22 mouse cellular contexts compared by ENCODE assay signal in genomic region chr1:160618201-160618600, GRCm38 (mm10).
DNase-seq lines count a peak whose midpoint lies in the region; ATAC-seq and TF ChIP-seq lines count a peak whose summit lies in the region.
"Had no signal": no experiment of that assay in that cellular context is flagged by ENCODE, and none has a peak within 500 bp of the region (broad histone marks: within the 10 kb centered on the region; RNA-seq: fewer than 3 reads in every experiment).

No protein-coding gene starts in this region.

- no peak for DNase-seq in limb, embryonic 11.5 days (ENCODE audit: low spot score)
- DNase-seq in limb, embryonic 10.5 days (ENCODE audit: low spot score), result no peak
- peak; percentile 7 for DNase-seq in fibroblast of lung, adult 2 months (ENCODE audit: low read depth)
- DNase-seq in limb, embryonic 14.5 days (ENCODE audit: low spot score), result peak; percentile 31
- no peak for DNase-seq in T-cell, adult 2 months (ENCODE audit: low spot score)
- DNase-seq in testis, postnatal 10 days (ENCODE audit: low spot score), result no peak
- DNase-seq: cerebellum, adult 2 months; cerebellum, postnatal 36 days; forebrain, postnatal 0 days; heart, postnatal 14 days; lung, adult 18-20 months; right cerebral cortex, adult 18-20 months; thymus, postnatal 36 days had no signal

- TF ChIP-seq POLR2A in limb, embryonic 14.5 days (IDR thresholded peaks at IDR 0.05; ENCODE audit: borderline replicate concordance, extremely low read depth, insufficient read depth, insufficient read length), result no peak

- no peak overlapping the region for H3K27ac ChIP-seq in limb, embryonic 11.5 days (replicated peaks; ENCODE audit: low read depth, low read length)
- no peak overlapping the region for H3K27ac ChIP-seq in limb, embryonic 10.5 days
- no peak overlapping the region for H3K27ac ChIP-seq in limb, embryonic 14.5 days (replicated peaks; ENCODE audit: low read depth, low read length)
- H3K27ac ChIP-seq: embryonic facial prominence, embryonic 13.5 days; forebrain, embryonic 10.5 days; hindbrain, embryonic 14.5 days; midbrain, embryonic 12.5 days; neural tube, embryonic 12.5 days had no signal

- H3K4me3 ChIP-seq in limb, embryonic 11.5 days (ENCODE audit: low read depth, low read length), result no peak overlapping the region
- H3K4me3 ChIP-seq in limb, embryonic 10.5 days, result no peak overlapping the region
- no peak overlapping the region for H3K4me3 ChIP-seq in limb, embryonic 14.5 days (replicated peaks; ENCODE audit: low read length)
- H3K4me3 ChIP-seq: embryonic facial prominence, embryonic 13.5 days; forebrain, embryonic 10.5 days; heart, embryonic 12.5 days; midbrain, embryonic 12.5 days; neural tube, embryonic 12.5 days had no signal

- H3K4me2 ChIP-seq in limb, embryonic 11.5 days (ENCODE audit: low read depth, severe bottlenecking), result no peak overlapping the region
- no peak overlapping the region for H3K4me2 ChIP-seq in limb, embryonic 14.5 days (replicated peaks; ENCODE audit: low read depth, low read length, severe bottlenecking)
- H3K4me2 ChIP-seq: embryonic facial prominence, embryonic 13.5 days; heart, embryonic 12.5 days; hindbrain, embryonic 14.5 days; liver, embryonic 11.5 days; midbrain, embryonic 12.5 days; neural tube, embryonic 12.5 days had no signal

- no peaks in the 10 kb centered on the region for H3K9me3 ChIP-seq in limb, embryonic 11.5 days (ENCODE audit: control insufficient read depth, low read length)
- H3K9me3 ChIP-seq in limb, embryonic 10.5 days (replicated peaks), result no peaks in the 10 kb centered on the region
- no peaks in the 10 kb centered on the region for H3K9me3 ChIP-seq in limb, embryonic 14.5 days (ENCODE audit: control insufficient read depth, low read length)
- H3K9me3 ChIP-seq: embryonic facial prominence, embryonic 13.5 days; forebrain, embryonic 10.5 days; heart, embryonic 12.5 days; midbrain, embryonic 12.5 days; neural tube, embryonic 12.5 days had no signal

- no peaks in the 10 kb centered on the region for H3K36me3 ChIP-seq in limb, embryonic 11.5 days (ENCODE audit: control insufficient read depth, insufficient read depth, low read length)
- no peaks in the 10 kb centered on the region for H3K36me3 ChIP-seq in limb, embryonic 10.5 days
- H3K36me3 ChIP-seq in limb, embryonic 14.5 days (ENCODE audit: control insufficient read depth, insufficient read depth, low read length), result no peaks in the 10 kb centered on the region
- H3K36me3 ChIP-seq: embryonic facial prominence, embryonic 13.5 days; forebrain, embryonic 10.5 days; heart, embryonic 12.5 days; midbrain, embryonic 12.5 days; neural tube, embryonic 12.5 days had no signal

- ATAC-seq in limb, embryonic 11.5 days (ENCODE audit: insufficient number of reproducible peaks, low FRiP score, low TSS enrichment, low read depth), result peak; percentile 91
- no peak for ATAC-seq in limb, embryonic 14.5 days (ENCODE audit: low FRiP score, low read depth)
- no peak for ATAC-seq in megakaryocyte, adult 5-6 weeks (ENCODE audit: poor library complexity, severe bottlenecking)
- ATAC-seq: forebrain, postnatal 0 days; intestine, embryonic 16.5 days had no signal

- no peaks in the 10 kb centered on the region for H3K27me3 ChIP-seq in limb, embryonic 11.5 days (ENCODE audit: control insufficient read depth, insufficient read depth, low read length)
- no peaks in the 10 kb centered on the region for H3K27me3 ChIP-seq in limb, embryonic 10.5 days (ENCODE audit: low read depth, poor library complexity, severe bottlenecking)
- no peaks in the 10 kb centered on the region for H3K27me3 ChIP-seq in limb, embryonic 14.5 days (ENCODE audit: control insufficient read depth, insufficient read depth, low read length)
- H3K27me3 ChIP-seq: embryonic facial prominence, embryonic 13.5 days; heart, embryonic 12.5 days; midbrain, embryonic 12.5 days; neural tube, embryonic 12.5 days had no signal

- H3K9ac ChIP-seq in limb, embryonic 11.5 days (ENCODE audit: low read length), result no peak overlapping the region
- no peak overlapping the region for H3K9ac ChIP-seq in limb, embryonic 14.5 days (ENCODE audit: low read depth, low read length, severe bottlenecking)
- H3K9ac ChIP-seq: embryonic facial prominence, embryonic 13.5 days; forebrain, postnatal 0 days; heart, embryonic 12.5 days; hindbrain, embryonic 14.5 days; midbrain, embryonic 12.5 days; neural tube, embryonic 12.5 days had no signal

- H3K4me1 ChIP-seq in limb, embryonic 11.5 days (ENCODE audit: control insufficient read depth, insufficient read depth, low read length), result no peaks in the 10 kb centered on the region
- H3K4me1 ChIP-seq in limb, embryonic 10.5 days, result 0 out of 2 replicates have a peak, but pooled peaks cover 6% of the 10 kb centered on the region
- H3K4me1 ChIP-seq in limb, embryonic 14.5 days (ENCODE audit: control insufficient read depth, insufficient read depth, low read length), result no peaks in the 10 kb centered on the region
- H3K4me1 ChIP-seq: embryonic facial prominence, embryonic 13.5 days; forebrain, embryonic 10.5 days; heart, embryonic 12.5 days; midbrain, embryonic 12.5 days; neural tube, embryonic 12.5 days had no signal

- 10% methylated on average over 2 of the region's 2 CpGs for WGBS in limb, embryonic 11.5 days
- 35% methylated on average over 2 of the region's 2 CpGs for WGBS in limb, embryonic 10.5 days
- 14% methylated on average over 2 of the region's 2 CpGs for WGBS in limb, embryonic 14.5 days

Comparison
In these comparisons a context has a peak if more than half of its experiments do, and no peak if none do; other contexts are left out.
1. DNase-seq: peak in fibroblast of lung, adult 2 months (single experiment) and limb, embryonic 14.5 days (single experiment); none in limb, embryonic 11.5 days (single experiment), limb, embryonic 10.5 days (single experiment), T-cell, adult 2 months (single experiment) and testis, postnatal 10 days (single experiment).